Mouse (Mus musculus) cerebellum, postnatal 14 days (tissue): ENCODE data around the gene Spindoc.
"Not testable (repeated sequence)": the region's sequence is repeated elsewhere in the genome, so short reads cannot be mapped to it uniquely, and the experiment has no call there.

ENCODE experiments used
- DNase-seq, 2 experiments: peaks; one replicate each; pipeline ENCODE4 v3.0.0; 2021; ENCODE audit warnings: mixed read lengths in 2 of 2

Spindoc gene

DNA sequence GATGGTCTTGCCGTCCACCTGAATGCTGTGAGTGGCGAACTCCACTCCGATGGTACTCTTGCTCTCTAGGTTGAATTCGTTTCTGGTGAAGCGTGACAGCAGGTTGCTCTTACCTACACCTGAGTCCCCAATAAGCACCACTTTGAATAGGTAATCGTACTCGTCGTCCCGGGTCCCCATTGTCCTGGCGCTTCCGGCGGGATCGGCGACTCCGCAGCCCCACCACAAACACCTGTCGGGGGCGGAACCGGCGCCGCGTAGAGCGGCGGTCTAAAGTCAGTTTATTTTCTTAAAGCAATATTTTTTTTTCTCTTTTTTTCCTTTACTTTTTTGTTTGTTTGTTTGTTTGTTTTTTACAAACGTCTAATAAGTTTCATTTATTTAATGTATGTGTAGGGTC, 16.1 kb upstream of the Spindoc start:
- DNase-seq, result not testable (repeated sequence)

DNA sequence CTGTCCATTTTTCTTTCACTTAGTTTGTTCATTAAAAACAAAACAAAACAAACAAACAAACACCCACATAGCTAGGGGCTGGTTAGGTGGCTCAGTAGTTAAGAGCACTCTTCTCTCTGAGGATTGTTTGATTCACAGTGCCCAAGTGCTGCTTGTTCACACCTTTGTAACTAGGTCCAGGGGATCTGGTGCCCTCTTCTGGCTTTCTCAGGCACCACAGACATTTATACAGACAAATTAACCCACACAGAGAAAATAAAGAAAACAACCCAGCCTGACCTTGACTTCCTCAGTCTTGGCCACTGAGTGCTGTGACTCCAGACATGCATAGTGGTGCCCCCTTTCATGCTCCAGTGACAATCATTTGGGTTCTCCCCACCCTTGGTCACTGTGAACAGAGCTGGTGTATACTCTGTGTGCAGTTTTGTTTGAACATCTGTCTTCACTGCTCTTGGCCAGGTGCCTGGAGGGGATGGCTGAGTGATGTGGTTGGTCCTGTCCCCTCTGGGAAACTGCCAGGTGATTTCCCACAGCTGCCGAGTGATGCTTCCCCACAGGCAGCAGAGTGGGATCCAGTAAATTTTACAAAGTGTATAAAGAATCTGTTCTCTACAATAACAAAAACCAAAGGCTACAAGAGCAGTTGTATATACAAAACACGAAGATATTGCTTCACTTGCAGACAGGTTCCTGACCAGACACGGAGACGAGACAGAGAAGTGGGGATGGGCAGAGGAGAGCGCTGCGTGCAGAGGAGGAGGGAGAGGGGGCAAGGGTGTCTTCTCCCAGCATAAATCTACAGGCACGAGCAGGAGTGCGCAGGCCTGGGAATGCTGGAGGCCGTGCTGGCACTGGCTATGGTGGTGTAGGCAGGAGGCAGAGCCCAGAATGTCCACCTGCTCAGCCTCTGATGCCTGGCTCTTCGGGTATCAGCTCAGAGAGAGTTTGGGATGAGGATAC, 14.4 kb upstream of the Spindoc start:
- DNase-seq, result peak; percentile 22 to 46

DNA sequence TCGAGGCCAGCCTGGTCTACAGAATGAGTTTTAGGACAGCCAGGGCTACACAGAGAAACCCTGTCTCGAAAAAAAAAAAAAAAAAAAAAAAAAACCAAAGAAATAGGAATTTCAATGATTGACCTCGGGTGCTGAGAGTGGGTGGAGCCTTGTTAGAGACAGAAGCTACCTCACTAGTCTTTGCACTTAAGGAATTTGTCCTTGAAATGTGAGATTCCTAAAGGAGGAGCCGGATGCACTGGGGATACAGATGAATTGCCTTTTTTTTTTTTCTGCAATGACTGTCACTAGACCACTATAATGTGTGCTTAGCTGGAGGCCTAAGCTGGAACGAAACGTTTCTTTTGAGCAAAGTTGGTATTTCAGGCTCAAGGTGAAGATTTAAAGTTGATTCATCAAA, 5.7 kb upstream of the Spindoc start:
- DNase-seq, result no peak

DNA sequence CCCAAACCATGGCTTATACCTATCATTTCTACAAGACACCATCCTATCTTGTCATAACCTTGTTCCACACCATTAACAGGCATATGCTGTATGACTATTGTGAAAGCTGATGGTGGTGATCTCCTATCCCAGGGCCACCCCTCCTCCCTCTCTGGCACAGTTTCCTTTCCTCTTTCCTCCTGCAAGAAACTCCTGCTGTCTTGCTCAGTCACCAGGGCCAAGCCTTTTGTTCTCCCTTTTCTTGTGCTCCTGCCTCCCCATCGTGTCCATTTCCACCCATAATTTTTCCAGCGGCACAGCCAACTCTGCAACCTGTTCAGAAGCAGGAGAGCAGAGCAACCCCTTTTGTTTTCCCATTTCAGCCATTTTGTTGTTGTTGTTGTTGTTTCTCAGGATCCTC, 3.2 kb upstream of the Spindoc start:
- DNase-seq, result no peak

DNA sequence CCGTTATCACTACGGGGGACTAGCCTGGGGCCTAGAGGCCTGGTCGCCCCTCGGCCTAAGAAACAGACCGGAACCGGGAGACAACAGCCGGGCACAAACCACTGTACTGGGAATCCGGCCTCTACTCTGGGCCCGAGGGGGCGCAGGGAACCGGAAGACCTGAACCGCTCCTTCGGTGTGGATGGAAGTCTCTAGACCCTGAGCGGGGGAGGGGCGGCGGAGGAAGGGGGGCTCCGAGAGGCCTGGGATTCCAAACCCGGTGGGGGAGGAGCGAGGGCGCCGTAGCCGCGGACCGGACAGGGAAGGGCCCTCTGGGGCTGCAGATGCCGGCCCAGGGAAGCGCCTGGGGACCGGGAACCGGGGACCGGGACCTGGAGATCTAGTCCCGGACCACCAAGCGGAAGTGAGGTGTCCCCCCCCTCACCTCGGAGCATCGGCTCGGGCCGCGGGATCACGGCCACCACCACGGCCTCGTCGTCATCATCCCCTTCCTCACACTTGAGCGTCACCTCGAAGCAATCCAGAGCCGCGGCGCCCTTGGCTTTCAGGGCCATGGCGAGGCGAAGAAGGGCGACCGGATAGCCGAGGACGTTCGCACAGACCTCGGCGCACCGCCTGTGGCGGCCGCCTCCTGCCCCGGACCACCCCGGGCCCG, 419 bp downstream of the Spindoc start:
- DNase-seq, result peak; percentile 74 to 83

DNA sequence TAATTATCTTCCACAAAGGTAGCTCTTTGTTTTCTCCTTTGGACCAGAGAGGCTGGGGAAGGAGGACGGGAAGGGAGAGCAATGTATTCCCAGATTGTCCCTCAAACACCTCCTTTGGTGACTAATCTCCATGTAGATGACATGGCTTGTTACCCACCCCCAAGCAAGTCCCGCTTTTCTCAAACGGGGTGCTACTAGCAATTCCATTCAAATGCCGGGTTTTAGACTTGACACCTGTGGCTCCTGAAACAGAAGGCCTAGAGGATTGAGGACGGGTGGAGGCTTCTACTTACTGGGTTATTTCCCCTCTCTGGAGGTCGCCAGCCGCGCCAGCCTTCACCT, 917 bp downstream of the Spindoc start:
- no peak for DNase-seq

DNA sequence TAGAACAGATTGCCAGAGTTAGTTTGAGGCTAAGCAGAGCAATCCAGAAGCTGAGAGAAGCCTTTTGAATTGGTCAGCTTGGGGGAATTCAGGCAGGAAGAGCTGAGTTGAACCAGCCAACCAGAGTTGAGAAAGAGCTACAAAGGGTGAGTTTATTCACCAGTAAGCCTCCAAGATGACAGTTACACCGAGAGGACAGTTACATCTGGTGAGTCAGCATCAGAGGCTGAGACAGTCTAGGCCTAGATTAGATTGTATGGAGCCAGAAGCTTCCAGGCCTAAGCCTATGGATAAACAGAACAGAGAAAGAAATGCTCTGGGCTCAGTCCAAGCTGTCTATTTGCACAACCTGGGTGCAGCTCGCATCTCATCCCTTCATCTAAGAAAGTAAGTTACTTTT, 5.2 kb downstream of the Spindoc start:
- DNase-seq, result no peak

DNA sequence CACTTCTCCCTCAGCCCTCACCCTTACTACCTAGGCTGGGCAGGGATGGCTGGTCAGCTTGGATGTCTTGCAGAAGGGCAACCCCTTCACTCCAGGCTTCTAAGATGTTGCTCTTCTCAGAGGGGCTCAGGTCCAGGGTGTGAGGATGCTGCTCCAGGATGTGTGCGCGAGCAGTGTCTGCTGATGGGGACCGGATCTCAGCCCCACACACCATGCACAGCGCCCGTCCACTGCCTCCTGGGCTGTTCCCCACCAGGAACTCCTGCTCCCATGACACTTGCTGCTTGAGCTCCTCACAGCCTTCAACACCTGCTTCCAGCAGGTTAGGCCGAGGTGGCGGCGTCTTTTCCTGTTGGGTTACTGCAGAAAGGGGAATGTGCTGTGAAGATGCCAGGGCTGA, 8.3 kb downstream of the Spindoc start:
- DNase-seq, result no peak

DNA sequence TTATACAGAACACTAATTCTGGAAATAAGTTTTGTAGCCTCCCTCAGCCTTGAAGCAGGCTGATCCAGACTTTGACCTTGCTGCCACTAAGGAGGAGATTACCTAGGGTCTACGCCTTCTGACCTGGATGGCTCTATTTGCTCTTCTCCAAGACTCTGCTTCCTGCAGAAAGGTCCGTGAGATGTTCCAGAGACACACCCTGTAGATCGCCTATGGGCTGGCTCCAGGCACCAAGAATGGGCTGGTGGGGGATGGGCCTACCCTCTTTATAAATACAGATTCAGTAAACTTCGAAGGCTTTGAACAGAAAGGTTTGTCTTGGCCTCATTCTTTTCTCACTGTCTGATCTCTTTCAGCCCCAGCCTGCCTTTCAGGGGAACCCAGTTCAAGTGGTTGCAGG, 13.3 kb downstream of the Spindoc start:
- not testable (repeated sequence) for DNase-seq

DNA sequence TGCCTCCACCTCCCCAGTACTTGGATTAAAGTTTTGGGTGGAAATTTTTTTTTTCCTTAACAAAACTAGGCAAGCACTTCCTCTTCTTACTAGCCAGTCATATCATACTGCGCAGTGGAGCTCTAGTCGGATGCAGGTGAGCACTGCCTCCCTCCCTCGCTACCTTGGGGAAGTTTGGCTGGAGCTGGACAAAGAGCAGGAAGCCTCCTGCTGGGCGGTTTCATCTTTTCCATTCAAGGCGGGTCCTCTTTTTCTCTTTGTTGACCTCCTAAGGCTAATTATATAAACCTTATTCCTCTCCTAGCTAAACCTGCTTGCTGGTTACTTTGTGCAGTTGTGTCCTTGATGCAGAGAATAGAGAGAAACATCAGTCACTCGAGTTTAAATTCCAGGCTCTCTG, 29.2 kb downstream of the Spindoc start:
- no peak for DNase-seq

DNA sequence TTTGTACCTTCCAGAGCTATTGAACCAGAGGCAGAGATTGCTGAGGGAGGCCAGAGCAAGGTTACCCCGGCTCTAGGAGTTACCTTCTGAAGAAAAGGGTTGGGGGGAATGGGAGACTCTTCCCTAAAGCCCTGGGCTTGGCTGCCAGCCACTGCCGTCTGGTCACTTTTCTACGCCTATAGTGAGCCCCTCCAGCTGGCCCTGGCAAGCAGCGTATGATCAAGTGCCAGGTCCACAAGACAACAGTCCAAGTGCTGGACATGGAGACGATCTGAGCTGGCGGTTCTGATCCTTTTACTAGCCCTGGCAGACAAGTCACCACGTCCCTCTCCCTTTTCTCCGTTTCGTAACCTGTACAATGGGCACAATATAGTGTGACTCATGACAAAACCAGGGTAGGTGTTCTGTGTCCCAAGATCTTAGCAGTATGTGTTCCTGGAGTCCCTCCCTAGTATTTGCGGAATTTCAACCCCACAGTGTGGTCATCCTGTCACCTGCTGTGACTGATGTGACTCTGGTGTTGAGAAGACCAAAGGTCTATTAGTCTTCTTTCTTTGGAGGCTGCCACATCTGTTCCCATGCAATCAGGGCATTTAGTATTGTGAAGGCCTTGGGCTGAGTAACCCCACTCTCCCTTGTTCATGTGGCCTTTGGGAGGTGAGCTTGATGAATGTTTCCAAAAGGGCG, 29.8 kb downstream of the Spindoc start:
- DNase-seq, result peak; percentile 86 to 89

DNA sequence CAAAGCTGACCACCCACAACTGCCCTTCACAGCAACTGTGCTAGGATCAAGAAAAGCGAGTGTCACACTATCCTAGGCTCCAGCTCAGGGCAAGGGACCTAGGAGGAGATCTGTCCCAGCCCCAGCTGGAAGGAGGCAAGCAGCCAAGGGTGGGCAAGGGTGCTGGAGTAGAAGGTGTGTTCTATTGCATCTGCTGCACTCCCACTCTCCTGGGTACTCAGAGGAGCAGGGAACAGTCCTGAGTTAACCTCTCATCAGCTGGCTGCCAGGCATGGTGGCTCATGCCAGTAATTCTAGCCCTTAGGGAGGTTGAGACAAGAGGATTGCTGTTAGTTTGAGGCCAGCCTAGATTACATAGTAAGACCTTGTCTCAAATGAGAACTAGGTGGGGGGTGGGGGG, 32.8 kb downstream of the Spindoc start:
- peak; percentile 46 to 62 for DNase-seq

DNA sequence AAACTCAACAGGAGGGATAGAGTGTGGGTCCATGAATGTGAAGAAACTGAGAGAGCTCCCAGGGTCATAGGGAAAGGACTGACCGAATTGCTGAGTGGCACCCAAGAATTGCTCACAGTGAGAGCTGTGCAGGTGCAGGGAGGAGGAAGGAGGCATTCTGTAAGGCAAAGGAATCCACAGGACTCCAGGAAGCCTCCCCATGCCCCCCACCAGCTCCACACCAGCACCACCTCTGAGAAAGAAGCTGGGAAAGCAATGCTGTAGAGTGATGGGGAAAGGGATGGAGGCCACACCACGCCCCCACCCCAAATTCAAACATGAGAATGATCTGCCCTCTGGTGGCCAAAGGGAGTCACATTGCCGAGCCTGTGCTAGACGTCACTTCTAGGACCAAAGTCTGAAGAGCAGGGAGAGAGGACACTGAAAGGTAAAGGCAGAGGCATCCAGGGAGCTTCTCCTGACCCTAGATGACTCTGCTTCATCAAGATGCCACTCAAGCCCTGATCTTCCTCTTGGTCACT, 37.5 kb downstream of the Spindoc start:
- peak; percentile 77 to 82 for DNase-seq

DNA sequence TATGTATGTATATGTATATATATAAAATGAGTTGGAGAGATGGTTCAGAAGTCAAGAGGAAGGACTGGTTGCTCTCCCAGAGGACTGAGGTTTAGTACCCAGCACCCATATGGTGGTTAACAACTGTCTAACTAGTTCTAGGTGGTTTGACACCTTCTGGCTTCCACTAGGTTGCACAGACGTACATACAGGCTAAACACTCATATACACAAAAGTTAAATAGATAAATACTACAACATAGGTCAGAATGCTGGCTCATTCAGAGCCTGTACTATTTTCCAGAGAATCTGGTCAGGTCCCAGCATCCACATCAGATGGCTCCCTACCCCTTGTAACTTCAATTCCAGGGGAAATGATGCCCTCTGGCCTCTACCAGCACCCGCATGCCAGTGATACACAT, 40.1 kb downstream of the Spindoc start:
- no peak for DNase-seq

DNA sequence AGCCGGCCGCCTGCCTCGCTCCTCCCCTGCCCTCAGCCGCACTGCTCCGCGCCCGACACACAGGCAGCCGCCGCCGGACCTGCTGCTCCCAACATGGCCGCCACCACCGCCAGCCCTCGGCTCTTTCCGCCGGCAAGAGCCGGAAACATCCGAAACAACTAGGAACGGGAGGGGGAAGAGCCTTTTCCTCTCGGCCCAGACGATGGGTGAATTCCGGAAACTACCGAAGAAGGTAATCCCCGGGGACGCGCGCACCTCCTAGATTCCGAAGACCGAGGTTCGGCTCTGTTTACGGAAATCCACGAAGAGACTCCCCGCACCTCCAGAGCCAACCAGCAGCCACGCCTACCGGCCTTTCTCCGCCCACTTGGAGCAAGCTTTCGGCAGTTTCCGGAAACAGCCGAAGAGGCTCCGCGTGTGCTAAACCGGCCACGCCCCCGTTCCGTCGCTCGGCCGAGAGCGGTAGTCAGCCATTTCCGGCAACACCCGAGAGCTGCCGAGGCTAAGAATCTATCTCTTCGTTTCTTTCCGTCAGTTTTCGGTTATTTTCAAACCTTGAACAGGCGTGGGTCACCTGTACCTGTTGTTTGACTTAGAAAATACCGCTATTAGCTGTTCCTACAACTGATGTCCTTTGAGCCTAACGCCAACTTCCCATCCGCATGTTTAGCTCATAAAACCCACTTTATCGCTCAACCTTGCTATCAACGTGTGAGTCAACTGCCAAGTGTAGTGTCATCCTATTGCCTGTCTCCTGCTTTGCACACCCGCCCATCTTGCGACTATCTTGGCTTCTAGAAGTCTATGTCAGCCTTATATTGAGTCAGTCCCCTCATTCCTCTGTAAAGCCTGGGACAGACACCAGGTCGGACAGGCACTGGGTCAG, 41.0 kb downstream of the Spindoc start, which contains the start of gene Mark2:
Gene Mark2, minus strand, starts transcription at position 349 of the 886 bp plus-strand sequence.
- DNase-seq, result peak; percentile 100

DNA sequence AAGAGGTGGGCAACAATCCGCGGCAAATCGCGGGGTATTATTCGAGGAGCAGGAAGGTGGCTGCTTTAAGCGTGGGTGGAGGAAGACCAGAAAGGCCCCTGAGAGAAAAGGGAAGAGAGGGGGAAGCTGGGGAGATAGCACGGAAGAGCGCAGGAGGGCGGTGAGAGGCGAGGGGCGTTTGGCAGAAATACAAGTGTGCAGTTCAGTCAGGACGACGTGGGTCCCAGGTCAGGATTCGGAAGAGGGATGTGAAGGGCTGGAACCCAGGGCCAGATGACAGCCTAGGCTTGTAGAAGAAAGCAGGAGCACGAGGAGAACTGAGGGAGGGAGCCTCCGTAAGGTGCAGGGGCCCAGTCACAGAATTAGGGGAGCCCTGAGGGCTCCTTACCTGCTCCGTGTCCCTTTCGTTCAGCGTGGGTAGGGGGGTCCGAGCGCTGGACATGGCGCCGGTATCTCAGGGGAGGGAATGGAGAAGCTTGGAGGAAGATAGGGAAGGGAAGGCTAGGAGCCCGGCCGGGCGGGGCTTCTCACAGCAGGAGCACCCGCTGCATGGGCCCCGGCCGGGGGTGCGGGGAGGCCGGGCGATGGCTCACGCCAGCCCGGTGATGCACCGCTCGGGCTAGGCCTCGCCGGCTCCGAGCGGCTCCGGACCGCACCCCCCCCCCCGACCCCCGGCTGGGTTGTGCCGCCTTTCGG, 41.9 kb downstream of the Spindoc start:
- DNase-seq, result no peak

DNA sequence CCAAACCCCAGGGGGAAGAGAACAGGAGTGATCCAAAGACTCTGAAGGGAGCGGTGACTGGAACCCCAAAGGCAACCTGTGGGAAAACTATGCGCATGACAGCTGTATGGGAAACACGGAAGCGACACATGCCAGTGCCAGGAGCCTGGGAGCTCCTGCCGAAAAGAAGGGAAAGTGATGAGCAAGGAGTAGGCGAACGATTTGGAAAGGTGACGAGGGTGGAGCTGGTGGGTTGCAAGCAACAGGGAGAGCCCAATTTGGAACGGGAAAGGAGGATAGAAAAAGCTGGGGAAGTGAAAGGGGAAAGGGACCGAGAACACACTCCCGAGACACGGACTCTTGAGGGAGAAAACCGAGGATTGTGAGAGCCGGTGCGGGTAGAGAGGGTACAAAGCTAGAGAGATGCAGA, 42.4 kb downstream of the Spindoc start:
- DNase-seq, result peak; percentile 40 to 48

DNA sequence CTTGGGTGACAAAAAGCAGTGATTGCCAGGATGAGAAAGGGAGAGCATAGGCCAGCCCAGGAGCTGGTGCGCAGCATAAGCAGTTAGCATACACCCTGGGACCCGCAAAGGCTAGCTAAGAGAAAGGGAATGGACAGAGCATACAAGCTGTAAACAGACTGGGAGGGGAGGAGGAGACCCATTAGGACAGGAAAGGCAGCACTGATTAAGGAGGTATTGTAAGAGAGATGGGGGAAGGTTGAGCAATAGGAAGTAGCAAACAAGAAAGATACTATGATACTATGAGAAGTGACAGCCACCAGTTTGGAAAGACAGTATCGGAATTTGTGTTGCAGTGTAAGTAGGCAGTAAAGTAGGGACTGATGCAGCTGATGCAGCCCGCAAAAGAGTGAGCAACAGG, 42.9 kb downstream of the Spindoc start:
- DNase-seq, result no peak

DNA sequence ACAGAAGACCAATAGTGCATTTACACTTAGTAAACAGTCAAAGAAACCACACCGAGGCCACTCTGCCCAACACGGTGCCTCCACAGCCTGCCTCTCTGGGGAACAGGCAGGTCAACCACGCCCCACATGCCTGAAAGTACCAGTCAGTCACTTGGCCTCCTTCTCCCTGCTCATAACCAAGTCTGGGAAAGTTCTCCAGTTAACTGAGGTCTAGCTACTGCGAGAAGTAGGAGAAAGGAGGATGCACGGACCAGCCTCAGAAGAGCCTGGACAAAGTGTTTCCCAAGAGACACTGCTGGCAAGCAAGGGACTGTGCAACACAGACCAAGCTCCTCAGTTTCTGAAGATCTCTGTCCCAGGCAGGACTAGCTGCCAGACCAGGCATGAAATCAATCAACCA, 43.8 kb downstream of the Spindoc start:
- no peak for DNase-seq

DNA sequence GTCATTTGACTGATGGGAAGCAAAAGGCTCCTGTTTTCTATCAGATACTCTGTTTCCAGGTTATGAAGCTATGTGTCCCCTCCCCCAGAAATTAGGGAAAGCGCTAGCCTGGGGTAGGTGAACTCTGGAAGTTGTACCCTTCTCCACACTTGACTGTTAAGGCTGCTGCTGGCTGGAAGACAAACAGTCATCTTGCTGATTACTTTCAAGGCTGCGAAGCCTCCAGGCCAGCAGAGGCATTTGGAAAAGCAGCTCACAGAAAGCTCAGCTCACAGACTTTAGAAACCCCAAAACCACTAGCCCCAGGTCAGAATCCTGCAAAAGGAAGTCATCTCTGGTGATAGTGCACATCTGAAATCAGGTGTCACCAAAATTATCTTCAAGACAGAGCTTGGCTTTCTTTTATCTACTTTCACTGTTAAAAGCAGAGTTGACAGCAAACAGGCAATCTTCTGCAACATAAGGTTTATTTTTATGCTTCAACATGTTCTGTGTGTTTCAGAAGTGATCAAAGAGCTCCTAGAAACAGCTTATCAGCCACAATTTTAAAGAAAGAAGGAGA, 44.9 kb downstream of the Spindoc start:
- DNase-seq, result no peak

DNA sequence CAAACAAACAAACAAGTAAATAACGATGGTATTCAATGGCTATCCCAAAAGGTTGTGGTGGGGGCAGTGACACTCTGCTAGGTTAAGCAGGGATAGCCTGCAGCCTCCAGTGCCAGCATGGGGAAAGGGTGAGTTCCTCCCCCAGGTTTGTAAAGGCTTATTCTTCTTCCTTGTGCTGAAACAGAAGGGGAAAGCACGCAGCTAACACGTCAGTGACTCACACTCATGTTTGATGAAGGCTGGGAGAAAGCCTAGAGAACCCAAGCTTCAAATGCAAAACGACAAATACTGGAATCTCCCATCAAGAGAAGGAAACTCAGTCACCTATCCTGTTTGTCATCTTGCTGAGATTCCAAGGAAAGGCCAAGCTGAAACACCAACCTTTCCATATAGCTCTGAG, 47.1 kb downstream of the Spindoc start:
- no peak for DNase-seq
